Mouse (Mus musculus) small intestine, adult 2 months (tissue): ENCODE results near the gene Rab11a.

Source experiments
- CTCF ChIP-seq: fragments of 200-500 bp; IDR thresholded peaks from 2 replicates; pipeline ENCODE4 v1.5.1; 2012; ENCODE audit warnings: low read depth, mild to moderate bottlenecking, control low read depth, inconsistent platforms, low read length, moderate library complexity, mixed read lengths; ENCODE audit not compliant: insufficient replicate concordance, insufficient read length; ENCODE audit errors: extremely low read depth
- POLR2A ChIP-seq: fragments of 200-500 bp; IDR thresholded peaks from 2 replicates; pipeline ENCODE4 v1.6.1; 2012; ENCODE audit warnings: low read depth, mild to moderate bottlenecking, control low read depth, inconsistent platforms, low read length, moderate library complexity

- TF ChIP-seq CTCF (no peak), POLR2A (no peak)
Observed at GRCm38 (mm10) chr9:64667513-64667912, 70.0 kb downstream of the Rab11a start.
